Mouse (Mus musculus) kidney, adult 11 months (tissue): Measurements from ENCODE around the gene Tmc4.
A peak's percentile ranks its signal among the peaks of the same experiment; 100 is the strongest.
"Not testable (repeated sequence)": the region's sequence is repeated elsewhere in the genome, so short reads cannot be mapped to it uniquely, and the experiment has no call there.

ENCODE experiments used
- DNase-seq: peaks from one replicate; pipeline ENCODE4 v3.0.0; 2022

Gene Tmc4

GRCm38 (mm10) chr7:3677342-3677741, at the start of gene Tmc4:
TSS of gene Tmc4 (minus strand) at chr7:3677553.
- peak; percentile 75 for DNase-seq

GRCm38 (mm10) chr7:3725459-3725858, 48.1 kb upstream of the Tmc4 start:
- not testable (repeated sequence) for DNase-seq

- DNase-seq, result not testable (repeated sequence)
Measured at GRCm38 (mm10) chr7:3720268-3720667, 42.9 kb upstream of the Tmc4 start, which contains the start of gene Pirb. TSS of gene Pirb (minus strand) at chr7:3720391.

GRCm38 (mm10) chr7:3715249-3715648, 37.9 kb upstream of the Tmc4 start:
- no peak for DNase-seq

- DNase-seq, result no peak
Measured at GRCm38 (mm10) chr7:3712264-3712942, 35.0 kb upstream of the Tmc4 start.

- no peak for DNase-seq
Measured at GRCm38 (mm10) chr7:3709000-3709399, 31.6 kb upstream of the Tmc4 start.

GRCm38 (mm10) chr7:3708447-3708980, 31.2 kb upstream of the Tmc4 start:
- not testable (repeated sequence) for DNase-seq

GRCm38 (mm10) chr7:3707568-3708413, 30.4 kb upstream of the Tmc4 start:
- DNase-seq, result no peak

- DNase-seq, result no peak
Measured at GRCm38 (mm10) chr7:3707027-3707426, 29.7 kb upstream of the Tmc4 start.

GRCm38 (mm10) chr7:3706343-3706934, 29.1 kb upstream of the Tmc4 start:
- no peak for DNase-seq

- no peak for DNase-seq
Measured at GRCm38 (mm10) chr7:3705911-3706310, 28.6 kb upstream of the Tmc4 start.

GRCm38 (mm10) chr7:3705461-3705860, 28.1 kb upstream of the Tmc4 start:
- not testable (repeated sequence) for DNase-seq

GRCm38 (mm10) chr7:3704475-3704874, 27.1 kb upstream of the Tmc4 start:
- DNase-seq, result no peak

- peak; percentile 96 for DNase-seq
Measured at GRCm38 (mm10) chr7:3703879-3704441, 26.6 kb upstream of the Tmc4 start, which contains the start of gene Rps9. TSS of gene Rps9 (plus strand) at chr7:3703993.

GRCm38 (mm10) chr7:3703148-3703878, 26.0 kb upstream of the Tmc4 start:
- DNase-seq, result no peak

GRCm38 (mm10) chr7:3698471-3698870, 21.1 kb upstream of the Tmc4 start:
- no peak for DNase-seq

- not testable (repeated sequence) for DNase-seq
Measured at GRCm38 (mm10) chr7:3694949-3695305, 17.6 kb upstream of the Tmc4 start.

- DNase-seq, result peak; percentile 84
Measured at GRCm38 (mm10) chr7:3694076-3694948, 17.0 kb upstream of the Tmc4 start.

- no peak for DNase-seq
Measured at GRCm38 (mm10) chr7:3693809-3694075, 16.4 kb upstream of the Tmc4 start.

- peak; percentile 99 for DNase-seq
Measured at GRCm38 (mm10) chr7:3692987-3693808, 15.8 kb upstream of the Tmc4 start, which contains the start of gene Mboat7. TSS of gene Mboat7 (minus strand) at chr7:3693523.
